Mouse (Mus musculus) MEL (cell line): ENCODE measurements around the gene Nenf. TPM values are rescaled to one million over a fixed set of nuclear protein-coding genes. Genes with fewer than 3 reads are reported as not detected.

Source experiments
- DNase-seq: peaks from one replicate; pipeline ENCODE4 v3.0.0; 2011; ENCODE audit warnings: low read depth, low spot score
- H3K27ac ChIP-seq: 2 replicates; pipeline ENCODE4 v1.5.1; 2012; ENCODE audit warnings: low read depth, mild to moderate bottlenecking, control low read depth, low read length, moderate library complexity; ENCODE audit not compliant: control insufficient read depth
- H3K27me3 ChIP-seq, 2 experiments: fragments of 150-350 bp in 1 of 2; sonication (generic) in 1 of 2; 2 replicates each; pipeline ENCODE4 v1.6.1; 2012; ENCODE audit warnings: low read length in 2 of 2, mild to moderate bottlenecking in 2 of 2, improper control_type of control experiment in 1 of 2, moderate library complexity in 1 of 2; ENCODE audit not compliant: insufficient read depth in 2 of 2, control insufficient read depth in 1 of 2
- H3K36me3 ChIP-seq, 2 experiments: 2 replicates each; pipeline ENCODE4 v1.6.1; 2012 to 2014; ENCODE audit warnings: low read length in 2 of 2, improper control_type of control experiment in 1 of 2, inconsistent platforms in 1 of 2, mild to moderate bottlenecking in 1 of 2; ENCODE audit not compliant: insufficient read depth in 2 of 2, control insufficient read depth in 1 of 2
- H3K4me1 ChIP-seq, 2 experiments: fragments of 150-350 bp in 1 of 2; sonication (generic) in 1 of 2; 2 replicates each; pipeline ENCODE4 v1.6.1; 2012; ENCODE audit warnings: low read length in 2 of 2, improper control_type of control experiment in 1 of 2, mild to moderate bottlenecking in 1 of 2; ENCODE audit not compliant: insufficient read depth in 2 of 2, control insufficient read depth in 1 of 2
- H3K4me3 ChIP-seq, 2 experiments: fragments of 150-350 bp in 1 of 2; sonication (generic) in 1 of 2; 2 replicates each; pipeline ENCODE4 v1.5.1; 2012; ENCODE audit warnings: low read depth in 2 of 2, low read length in 2 of 2, mild to moderate bottlenecking in 2 of 2, moderate library complexity in 2 of 2, control low read depth in 1 of 2, improper control_type of control experiment in 1 of 2; ENCODE audit not compliant: control insufficient read depth in 1 of 2, insufficient read depth in 1 of 2
- H3K79me2 ChIP-seq: 2 replicates; pipeline ENCODE4 v1.6.1; 2012; ENCODE audit warnings: mild to moderate bottlenecking, low read length, moderate library complexity; ENCODE audit not compliant: control insufficient read depth, poor library complexity, insufficient read depth
- H3K9ac ChIP-seq: 2 replicates; pipeline ENCODE4 v1.6.1; 2012; ENCODE audit warnings: low read depth, mild to moderate bottlenecking, control low read depth, low read length, moderate library complexity; ENCODE audit not compliant: control insufficient read depth, poor library complexity, severe bottlenecking
- H3K9me3 ChIP-seq: fragments of 150-350 bp; sonication (generic); replicated peaks from 2 replicates; pipeline ENCODE4 v1.6.1; 2012; ENCODE audit warnings: mild to moderate bottlenecking, low read length, improper control_type of control experiment, moderate library complexity; ENCODE audit not compliant: insufficient read depth
- BHLHE40 ChIP-seq: IDR thresholded peaks from 2 replicates; pipeline ENCODE4 v1.6.1; 2012; ENCODE audit warnings: low read depth, mild to moderate bottlenecking, inconsistent platforms, low read length, improper control_type of control experiment, borderline replicate concordance
- CHD1 ChIP-seq: IDR thresholded peaks from 2 replicates; pipeline ENCODE4 v1.6.1; 2012; ENCODE audit warnings: low read depth, mild to moderate bottlenecking, inconsistent platforms, low read length, improper control_type of control experiment
- E2F4 ChIP-seq: IDR thresholded peaks from 2 replicates; pipeline ENCODE4 v1.6.1; 2011; ENCODE audit warnings: low read depth, low read length, improper control_type of control experiment, borderline replicate concordance
- ETS1 ChIP-seq: IDR thresholded peaks from 2 replicates; pipeline ENCODE4 v1.6.1; 2012; ENCODE audit warnings: low read depth, mild to moderate bottlenecking, inconsistent platforms, low read length, improper control_type of control experiment, moderate library complexity
- GATA1 ChIP-seq: IDR thresholded peaks from 2 replicates; pipeline ENCODE4 v1.6.1; 2011; ENCODE audit warnings: low read depth, low read length, improper control_type of control experiment
- JUND ChIP-seq: IDR thresholded peaks from 2 replicates; pipeline ENCODE4 v1.6.1; 2011; ENCODE audit warnings: low read depth, mild to moderate bottlenecking, improper control_type of control experiment, low read length
- MAX ChIP-seq: IDR thresholded peaks from 2 replicates; pipeline ENCODE4 v1.6.1; 2011; ENCODE audit warnings: low read length, improper control_type of control experiment
- MAZ ChIP-seq: IDR thresholded peaks from 2 replicates; pipeline ENCODE4 v1.6.1; 2012; ENCODE audit warnings: low read depth, mild to moderate bottlenecking, inconsistent platforms, low read length, improper control_type of control experiment
- NELFE ChIP-seq: IDR thresholded peaks from 2 replicates; pipeline ENCODE4 v1.6.1; 2011; ENCODE audit warnings: low read depth, low read length, improper control_type of control experiment
- NRF1 ChIP-seq: IDR thresholded peaks from 2 replicates; pipeline ENCODE4 v1.6.1; 2014; ENCODE audit warnings: low read depth, mild to moderate bottlenecking, inconsistent platforms, low read length, improper control_type of control experiment, moderate library complexity; ENCODE audit not compliant: poor library complexity, insufficient read depth, severe bottlenecking
- SIN3A ChIP-seq: IDR thresholded peaks from 2 replicates; pipeline ENCODE4 v1.6.1; 2012; ENCODE audit warnings: low read length, improper control_type of control experiment, inconsistent platforms
- TAL1 ChIP-seq: IDR thresholded peaks from 2 replicates; pipeline ENCODE4 v1.6.1; 2012; ENCODE audit warnings: mild to moderate bottlenecking, inconsistent platforms, low read length, moderate library complexity, mixed read lengths
- TCF12 ChIP-seq: IDR thresholded peaks from 2 replicates; pipeline ENCODE4 v1.6.1; 2014; ENCODE audit warnings: low read depth, mild to moderate bottlenecking, inconsistent platforms, low read length, improper control_type of control experiment, moderate library complexity
- UBTF ChIP-seq: IDR thresholded peaks from 2 replicates; pipeline ENCODE4 v1.6.1; 2012; ENCODE audit warnings: low read depth, mild to moderate bottlenecking, inconsistent platforms, low read length, improper control_type of control experiment, moderate library complexity, borderline replicate concordance; ENCODE audit not compliant: insufficient read depth
- USF1 ChIP-seq: IDR thresholded peaks from 2 replicates; pipeline ENCODE4 v1.6.1; 2014; ENCODE audit warnings: low read depth, mild to moderate bottlenecking, inconsistent platforms, low read length, improper control_type of control experiment, moderate library complexity
- USF2 ChIP-seq, 2 experiments: IDR thresholded peaks; 2 replicates each; pipeline ENCODE4 v1.6.1; 2011 to 2012; ENCODE audit warnings: improper control_type of control experiment in 2 of 2, low read length in 2 of 2, borderline replicate concordance in 1 of 2, inconsistent platforms in 1 of 2, low read depth in 1 of 2, mild to moderate bottlenecking in 1 of 2; ENCODE audit not compliant: insufficient read depth in 1 of 2
- ZKSCAN1 ChIP-seq: IDR thresholded peaks from 2 replicates; pipeline ENCODE4 v1.6.1; 2012; ENCODE audit warnings: low read depth, mild to moderate bottlenecking, inconsistent platforms, low read length, improper control_type of control experiment, moderate library complexity
- ZNF384 ChIP-seq: IDR thresholded peaks from 2 replicates; pipeline ENCODE4 v1.6.1; 2012; ENCODE audit warnings: low read depth, mild to moderate bottlenecking, inconsistent platforms, low read length, improper control_type of control experiment
- polyA plus RNA-seq, 2 experiments: library from polyadenylated mRNA; stranded (reverse) in 1 of 2; unstranded in 1 of 2; fragments of >175 nt in 1 of 2; fragments of >200 nt in 1 of 2; gene quantifications; 2 replicates each; pipeline versions ENCODE4 v1.2.1 to v1.2.4; 2012; ENCODE audit warnings: low replicate concordance in 2 of 2, low read depth in 1 of 2; ENCODE audit not compliant: insufficient read length in 2 of 2, insufficient read depth in 1 of 2, missing spikeins in 1 of 2
- total RNA-seq: library from RNA; depleted of rRNA; stranded (reverse); fragments of 300-350 nt; gene quantifications from 2 replicates; pipeline ENCODE4 v1.2.3, GENCODE M21; 2012

The Nenf gene
- total and polyA plus RNA-seq, 3 experiments, result 49.4 to 53.2 TPM; not detected in 1

DNA sequence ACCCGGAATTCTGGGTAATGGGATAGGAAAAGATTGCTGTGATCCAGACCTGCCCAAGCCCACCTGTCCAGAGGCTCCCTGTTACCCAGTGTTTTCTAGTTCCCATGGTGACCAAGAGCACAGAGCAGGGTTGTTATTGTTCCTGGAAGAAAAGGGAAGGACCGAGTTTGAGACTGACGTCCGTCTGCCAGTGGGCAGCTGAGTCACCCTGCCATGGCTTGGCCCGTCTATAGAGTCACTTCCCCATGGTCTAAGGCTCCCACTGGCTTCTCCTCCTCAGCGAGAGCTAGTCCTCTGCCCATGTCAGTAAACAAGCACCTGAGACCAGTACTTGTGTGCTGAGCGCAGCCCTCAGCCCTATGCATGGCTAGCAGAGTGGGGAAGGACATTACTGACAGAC lies 36.8 kb downstream of the Nenf start:
- H3K27me3 ChIP-seq, result no peaks in the 10 kb centered on the region
- H3K27ac ChIP-seq, result no peak overlapping the region
- H3K4me3 ChIP-seq, result no peak overlapping the region
- DNase-seq, result peak; percentile 34
- H3K36me3 ChIP-seq, result no peaks in the 10 kb centered on the region
- TF ChIP-seq NRF1, result no peak
- no peak for TF ChIP-seq ETS1
- no peak for TF ChIP-seq MAZ
- no peak for TF ChIP-seq SIN3A
- no peak for TF ChIP-seq TAL1
- no peak for TF ChIP-seq BHLHE40
- no peak for TF ChIP-seq USF1
- no peak for TF ChIP-seq UBTF
- no peak for TF ChIP-seq ZKSCAN1
- H3K79me2 ChIP-seq, result no peaks in the 10 kb centered on the region
- H3K9me3 ChIP-seq, result no peaks in the 10 kb centered on the region
- H3K9ac ChIP-seq, result no peak overlapping the region
- H3K4me1 ChIP-seq, result no peaks in the 10 kb centered on the region

- Histone ChIP-seq H3K9ac (no peak overlapping the region), H3K9me3 (no peaks in the 10 kb centered on the region), H3K4me3 (no peak overlapping the region), H3K27me3 (no peaks in the 10 kb centered on the region; a peak in 1 of 4 replicates), H3K36me3 (no peaks in the 10 kb centered on the region)
- no peak for DNase-seq
- TF ChIP-seq GATA1, result no peak
- no peak for TF ChIP-seq SIN3A
- TF ChIP-seq E2F4, result no peak
- TF ChIP-seq MAZ, result no peak
- TF ChIP-seq ZNF384, result no peak
- no peak for TF ChIP-seq MAX
- TF ChIP-seq ZKSCAN1, result no peak
- no peak for TF ChIP-seq USF2 (IDR thresholded peaks at IDR 0.05; ENCODE audit: borderline replicate concordance in 1 of 2, insufficient read depth in 1 of 2, low read depth in 1 of 2, low read length in 2 of 2)
- TF ChIP-seq NELFE, result no peak
- no peak for TF ChIP-seq CHD1
- no peak for TF ChIP-seq JUND
- no peak for TF ChIP-seq TCF12
- TF ChIP-seq, all 39 proteins: peak for 0
- H3K27ac ChIP-seq, result no peak overlapping the region
- H3K79me2 ChIP-seq, result no peaks in the 10 kb centered on the region
- no peaks in the 10 kb centered on the region for H3K4me1 ChIP-seq
These were observed 39.7 kb downstream of the Nenf start for GRCm38 (mm10) chr1:191278324-191278723.
